ENCODE assay signal across 27 mouse cellular contexts in the genomic region with DNA sequence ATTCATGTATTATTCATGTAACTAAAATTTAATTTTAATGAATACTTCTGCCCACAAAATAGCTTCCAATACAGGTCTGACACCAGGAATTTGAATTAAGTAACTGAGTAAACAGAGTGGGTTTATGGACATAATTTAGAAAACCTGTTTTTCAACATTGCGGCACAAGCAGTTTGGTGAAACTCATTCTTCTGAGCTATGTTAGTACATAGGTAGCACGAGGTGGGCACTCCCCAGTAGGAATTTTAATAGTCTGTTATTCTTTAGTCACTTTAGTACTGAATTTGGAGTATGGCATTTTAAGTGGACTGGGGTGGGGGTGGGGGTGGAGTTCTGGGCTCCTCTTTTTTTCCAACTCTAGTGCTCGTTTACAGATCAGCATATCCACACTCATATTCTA.
DNase-seq lines count a peak whose midpoint lies in the region; ATAC-seq lines count a peak whose summit lies in the region.
"Had no signal": no experiment of that assay in that cellular context is flagged by ENCODE, and none has a peak within 500 bp of the region (broad histone marks: within the 10 kb centered on the region; RNA-seq: fewer than 3 reads in every experiment).

No protein-coding gene starts in this region.

- H3K9me3 ChIP-seq in embryonic facial prominence, embryonic 11.5 days (replicated peaks; ENCODE audit: control insufficient read depth, low read length), result no peaks in the 10 kb centered on the region
- H3K9me3 ChIP-seq in embryonic facial prominence, embryonic 10.5 days, result no peaks in the 10 kb centered on the region
- H3K9me3 ChIP-seq in kidney, embryonic 16.5 days (ENCODE audit: low read length), result no peaks in the 10 kb centered on the region
- no peaks in the 10 kb centered on the region for H3K9me3 ChIP-seq in lung, embryonic 15.5 days
- H3K9me3 ChIP-seq in embryonic facial prominence, embryonic 13.5 days, result 0 out of 2 replicates have a peak, but pooled peaks cover 3% of the 10 kb centered on the region
- H3K9me3 ChIP-seq: embryonic facial prominence, embryonic 15.5 days; forebrain, embryonic 10.5 days; G1E; heart, embryonic 10.5 days; hindbrain, embryonic 12.5 days had no signal

- H3K9ac ChIP-seq in embryonic facial prominence, embryonic 11.5 days (replicated peaks; ENCODE audit: low read length), result no peak overlapping the region
- no peak overlapping the region for H3K9ac ChIP-seq in kidney, embryonic 16.5 days (replicated peaks; ENCODE audit: low read length)
- no peak overlapping the region for H3K9ac ChIP-seq in lung, embryonic 15.5 days
- H3K9ac ChIP-seq in embryonic facial prominence, embryonic 13.5 days, result no peak overlapping the region
- H3K9ac ChIP-seq: embryonic facial prominence, embryonic 15.5 days; hindbrain, embryonic 12.5 days had no signal

- H3K27me3 ChIP-seq in embryonic facial prominence, embryonic 11.5 days (ENCODE audit: control insufficient read depth, insufficient read depth, low read length), result no peaks in the 10 kb centered on the region
- no peaks in the 10 kb centered on the region for H3K27me3 ChIP-seq in embryonic facial prominence, embryonic 10.5 days (replicated peaks; ENCODE audit: low read depth, poor library complexity, severe bottlenecking)
- no peaks in the 10 kb centered on the region for H3K27me3 ChIP-seq in kidney, embryonic 16.5 days (ENCODE audit: insufficient read depth, low read length)
- no peaks in the 10 kb centered on the region for H3K27me3 ChIP-seq in lung, embryonic 15.5 days
- H3K27me3 ChIP-seq in embryonic facial prominence, embryonic 13.5 days, result no peaks in the 10 kb centered on the region
- H3K27me3 ChIP-seq: embryonic facial prominence, embryonic 15.5 days; hindbrain, embryonic 12.5 days had no signal

- no peak overlapping the region for H3K4me2 ChIP-seq in embryonic facial prominence, embryonic 11.5 days (ENCODE audit: low read depth, low read length)
- H3K4me2 ChIP-seq in kidney, embryonic 16.5 days (replicated peaks; ENCODE audit: low read depth, low read length), result no peak overlapping the region
- H3K4me2 ChIP-seq in lung, embryonic 15.5 days, result no peak overlapping the region
- H3K4me2 ChIP-seq in embryonic facial prominence, embryonic 13.5 days, result no peak overlapping the region
- H3K4me2 ChIP-seq: embryonic facial prominence, embryonic 15.5 days; hindbrain, embryonic 12.5 days had no signal

- H3K4me3 ChIP-seq in embryonic facial prominence, embryonic 11.5 days (ENCODE audit: low read depth, low read length), result no peak overlapping the region
- no peak overlapping the region for H3K4me3 ChIP-seq in embryonic facial prominence, embryonic 10.5 days
- no peak overlapping the region for H3K4me3 ChIP-seq in kidney, embryonic 16.5 days (ENCODE audit: low read length)
- no peak overlapping the region for H3K4me3 ChIP-seq in lung, embryonic 15.5 days
- no peak overlapping the region for H3K4me3 ChIP-seq in embryonic facial prominence, embryonic 13.5 days
- H3K4me3 ChIP-seq: embryonic facial prominence, embryonic 15.5 days; erythroblast, embryonic 14.5 days; forebrain, embryonic 10.5 days; gastrocnemius, adult 2 months; heart, embryonic 10.5 days; hindbrain, embryonic 12.5 days had no signal

- no peaks in the 10 kb centered on the region for H3K4me1 ChIP-seq in embryonic facial prominence, embryonic 11.5 days (ENCODE audit: control insufficient read depth, insufficient read depth, low read length)
- no peaks in the 10 kb centered on the region for H3K4me1 ChIP-seq in embryonic facial prominence, embryonic 10.5 days
- H3K4me1 ChIP-seq in kidney, embryonic 16.5 days (ENCODE audit: insufficient read depth, low read length), result no peaks in the 10 kb centered on the region
- H3K4me1 ChIP-seq in lung, embryonic 15.5 days, result no peaks in the 10 kb centered on the region
- H3K4me1 ChIP-seq in embryonic facial prominence, embryonic 13.5 days, result no peaks in the 10 kb centered on the region
- H3K4me1 ChIP-seq: embryonic facial prominence, embryonic 15.5 days; forebrain, embryonic 10.5 days; heart, embryonic 10.5 days; hindbrain, embryonic 12.5 days had no signal

- ATAC-seq in embryonic facial prominence, embryonic 11.5 days (replicated peaks; ENCODE audit: insufficient number of reproducible peaks, low FRiP score, low TSS enrichment, low read depth), result no peak
- peak; percentile 74 for ATAC-seq in kidney, embryonic 16.5 days (ENCODE audit: low FRiP score, low TSS enrichment)
- peak; percentile 83 for ATAC-seq in lung, embryonic 15.5 days (ENCODE audit: borderline replicate concordance, extremely low read depth, low FRiP score, low TSS enrichment)
- 0 out of 2 replicates have a peak, but pooled peaks have one; percentile 48 for ATAC-seq in embryonic facial prominence, embryonic 13.5 days (ENCODE audit: insufficient number of reproducible peaks, insufficient read depth, low FRiP score, low TSS enrichment, low read depth)
- ATAC-seq in cerebellum, adult (ENCODE audit: insufficient number of reproducible peaks, low FRiP score, low TSS enrichment), result no peak
- ATAC-seq: CD4-positive, CD25-positive, alpha-beta regulatory T cell, adult 4 months; forebrain, embryonic 14.5 days had no signal

- H3K36me3 ChIP-seq in embryonic facial prominence, embryonic 11.5 days (replicated peaks; ENCODE audit: control insufficient read depth, insufficient read depth, low read depth, low read length), result no peaks in the 10 kb centered on the region
- no peaks in the 10 kb centered on the region for H3K36me3 ChIP-seq in embryonic facial prominence, embryonic 10.5 days (replicated peaks)
- H3K36me3 ChIP-seq in kidney, embryonic 16.5 days (ENCODE audit: insufficient read depth, low read length), result no peaks in the 10 kb centered on the region
- H3K36me3 ChIP-seq in lung, embryonic 15.5 days, result no peaks in the 10 kb centered on the region
- H3K36me3 ChIP-seq in embryonic facial prominence, embryonic 13.5 days, result no peaks in the 10 kb centered on the region
- H3K36me3 ChIP-seq: embryonic facial prominence, embryonic 15.5 days; forebrain, embryonic 10.5 days; G1E; heart, embryonic 10.5 days; hindbrain, embryonic 12.5 days had no signal

- no peak overlapping the region for H3K27ac ChIP-seq in embryonic facial prominence, embryonic 11.5 days (replicated peaks; ENCODE audit: low read depth, low read length)
- H3K27ac ChIP-seq in embryonic facial prominence, embryonic 10.5 days (replicated peaks), result no peak overlapping the region
- no peak overlapping the region for H3K27ac ChIP-seq in kidney, embryonic 16.5 days (ENCODE audit: low read length)
- H3K27ac ChIP-seq in lung, embryonic 15.5 days, result 0 out of 2 replicates have a peak overlapping the region, but pooled peaks have one; percentile 33
- H3K27ac ChIP-seq in embryonic facial prominence, embryonic 13.5 days, result no peak overlapping the region
- H3K27ac ChIP-seq: embryonic facial prominence, embryonic 15.5 days; forebrain, embryonic 10.5 days; gastrocnemius, adult 2 months; heart, embryonic 10.5 days; hindbrain, embryonic 12.5 days had no signal

- peak; percentile 3 for DNase-seq in embryonic facial prominence, embryonic 11.5 days (ENCODE audit: low spot score)
- DNase-seq in embryonic facial prominence, embryonic 10.5 days (ENCODE audit: low spot score), result no peak
- no peak for DNase-seq in kidney, postnatal 25 days
- no peak for DNase-seq in lung, postnatal 36 days
- DNase-seq: adrenal gland, adult 8-10 months; adrenal gland, postnatal 36 days; B cell, adult 2 months; cerebellum, adult 11 months; cerebellum, adult 8-10 months; cerebellum, postnatal 14 days; embryo, embryonic 11 days; gastrocnemius, adult 2 months; gastrocnemius, postnatal 25 days; heart, postnatal 10 days; heart, postnatal 4 days had no signal

- 64% methylated on average over 3 of the region's 3 CpGs for WGBS in embryonic facial prominence, embryonic 11.5 days
- WGBS in embryonic facial prominence, embryonic 10.5 days, result 73% methylated on average over 3 of the region's 3 CpGs
- WGBS in kidney, embryonic 16.5 days, result 69% methylated on average over 3 of the region's 3 CpGs
- 42% methylated on average over 3 of the region's 3 CpGs for WGBS in lung, embryonic 15.5 days
- WGBS in embryonic facial prominence, embryonic 13.5 days, result 44% methylated on average over 3 of the region's 3 CpGs

Comparison
In these comparisons a context has a peak if more than half of its experiments do, and no peak if none do; other contexts are left out.
1. ATAC-seq: peak in kidney, embryonic 16.5 days (single experiment), lung, embryonic 15.5 days (single experiment) and embryonic facial prominence, embryonic 13.5 days (single experiment); none in embryonic facial prominence, embryonic 11.5 days (single experiment) and cerebellum, adult (single experiment).